Mouse (Mus musculus): ENCODE data around the gene Kmo. TPM values are rescaled to one million over a fixed set of nuclear protein-coding genes. Genes with fewer than 3 reads are reported as not detected.

Gene Kmo
- total RNA-seq (2021), result under 1 TPM; 0.44 to 0.51 TPM

DNA sequence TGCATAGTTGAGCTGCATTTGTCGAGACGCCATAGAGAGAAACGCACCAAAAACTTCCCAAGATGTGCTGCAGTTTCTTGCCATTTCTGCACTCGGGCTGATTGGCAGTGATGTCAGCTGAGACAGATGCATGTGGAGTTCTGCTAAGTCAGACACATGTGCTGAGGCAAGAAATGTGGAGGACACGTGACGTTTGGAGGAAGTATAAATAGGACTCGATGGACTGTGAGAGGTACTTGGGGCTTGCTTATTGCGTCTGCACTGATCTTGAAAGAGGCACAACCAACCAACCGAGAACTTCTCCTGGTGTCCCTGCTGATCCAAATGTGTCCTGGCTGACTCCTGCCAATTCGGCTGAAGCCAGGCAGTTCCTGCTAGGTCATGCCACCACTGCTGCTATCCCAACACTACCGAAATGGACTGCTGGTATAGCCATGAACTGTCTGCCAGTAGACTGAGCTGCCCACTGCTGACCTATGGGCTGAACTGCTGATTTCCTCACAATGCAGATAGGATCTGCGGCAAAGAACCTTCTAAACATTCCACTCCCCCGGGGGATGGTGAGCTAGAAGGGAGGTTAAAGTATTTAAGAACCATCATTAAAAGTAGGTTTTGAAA is at the start of gene Kmo:
TSS of gene Kmo (plus strand) at position 568 of the 618 bp plus-strand sequence.
- DNase-seq, result no peak
- intact Hi-C loops (cut with DNase I), result no loop called here

DNA sequence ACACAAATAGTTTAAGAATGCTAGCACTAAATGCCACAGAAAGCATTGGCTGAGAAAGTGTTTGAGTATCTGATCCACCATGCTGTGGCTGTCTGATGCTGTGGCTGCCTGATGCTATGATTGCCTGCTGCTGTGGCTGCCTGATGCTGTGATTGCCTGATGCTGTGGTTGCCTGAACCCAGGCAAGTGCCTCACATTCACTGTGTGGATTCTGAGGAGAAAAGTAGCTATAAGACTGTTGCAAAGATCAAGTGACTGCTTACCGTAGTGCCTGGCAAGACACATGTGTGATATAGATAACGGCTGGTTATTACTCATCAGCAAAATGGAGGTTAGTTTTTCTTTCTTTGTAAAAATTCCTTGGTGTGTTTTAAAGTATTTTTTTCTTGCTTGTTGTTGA is 46.1 kb upstream of the Kmo start:
- intact Hi-C loops (cut with DNase I), result no loop called here
- no peak for DNase-seq

DNA sequence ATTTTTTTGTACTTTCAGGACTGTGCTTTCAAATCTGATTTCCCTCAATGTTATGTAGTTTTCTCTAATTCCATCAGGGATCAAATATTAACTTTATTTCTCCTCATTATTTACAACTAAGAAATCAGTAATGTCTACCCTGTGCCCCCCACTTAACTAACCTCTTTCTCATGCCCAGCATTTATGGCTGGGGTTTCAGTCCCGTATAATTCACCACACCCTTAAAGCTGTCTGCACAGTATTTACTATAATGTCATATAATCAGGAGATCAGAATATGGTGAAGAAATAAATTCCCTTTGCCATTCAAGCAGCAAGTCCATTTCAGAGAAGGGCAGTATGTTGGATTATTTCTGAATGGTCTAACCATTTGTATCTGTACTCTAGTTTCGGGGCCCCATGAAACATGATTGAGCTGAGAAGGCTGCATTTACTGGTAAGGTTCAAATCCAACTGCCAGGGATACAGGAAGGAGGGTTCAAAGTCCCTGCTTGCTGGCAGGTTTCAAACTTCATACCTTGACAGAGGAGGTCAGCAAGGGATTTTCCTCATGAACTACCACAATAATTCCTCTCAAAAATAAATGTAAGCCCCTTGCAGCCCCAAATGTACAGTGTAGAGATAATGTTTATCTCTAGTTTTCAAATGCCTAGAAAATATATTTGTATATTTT is 41.6 kb upstream of the Kmo start:
- intact Hi-C loops (cut with DNase I), result no loop called here
- no peak for DNase-seq

- intact Hi-C loops (cut with DNase I), result no loop called here
- DNase-seq, result no peak
These were observed 40.5 kb upstream of the Kmo start for GRCm38 (mm10) chr1:175579598-175580235.

DNA sequence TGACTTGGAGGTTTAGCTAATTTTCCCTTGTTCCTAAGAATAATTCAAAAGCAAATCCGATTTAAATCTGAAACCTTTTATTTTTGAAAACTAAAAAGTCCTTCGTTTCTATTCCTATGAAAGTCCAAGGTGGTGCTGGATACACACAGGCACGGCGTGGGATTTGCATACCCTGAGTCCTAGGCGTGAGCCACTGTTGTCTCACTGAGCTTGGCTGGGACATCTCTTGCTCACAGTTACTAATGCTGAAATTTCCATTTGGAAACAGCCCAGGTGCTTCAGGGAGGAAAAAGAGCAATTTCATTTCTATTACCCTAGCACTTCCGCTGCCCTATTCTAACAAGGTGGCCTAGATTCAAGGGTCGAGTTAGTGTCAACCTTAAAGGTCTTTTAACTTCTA is 39.8 kb upstream of the Kmo start:
- intact Hi-C loops (cut with DNase I), result no loop called here
- DNase-seq, result no peak

DNA sequence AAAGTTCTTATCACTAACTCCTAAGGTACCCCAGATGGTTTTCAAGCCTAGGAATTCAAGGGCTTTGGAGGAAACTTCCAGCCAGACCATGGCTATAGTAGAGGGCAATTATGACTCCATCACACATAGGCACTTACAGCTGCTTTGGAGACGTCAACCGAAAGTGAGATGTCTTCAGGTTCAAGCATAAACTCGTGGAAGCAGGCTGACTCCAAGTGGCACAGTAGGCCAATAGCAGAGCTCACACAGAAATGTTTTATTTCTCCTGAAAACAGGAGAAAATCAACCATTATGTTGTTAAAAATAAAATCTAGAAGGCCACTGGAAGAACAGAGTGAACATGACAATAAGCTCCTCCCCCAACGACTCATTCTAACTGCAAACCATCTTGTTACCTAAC is 37.4 kb upstream of the Kmo start:
- no peak for DNase-seq
- intact Hi-C loops (cut with DNase I), result no loop called here

GRCm38 (mm10) chr1:175585267-175585666 is 34.9 kb upstream of the Kmo start:
- DNase-seq, result no peak
- intact Hi-C loops (cut with DNase I), result no loop called here

DNA sequence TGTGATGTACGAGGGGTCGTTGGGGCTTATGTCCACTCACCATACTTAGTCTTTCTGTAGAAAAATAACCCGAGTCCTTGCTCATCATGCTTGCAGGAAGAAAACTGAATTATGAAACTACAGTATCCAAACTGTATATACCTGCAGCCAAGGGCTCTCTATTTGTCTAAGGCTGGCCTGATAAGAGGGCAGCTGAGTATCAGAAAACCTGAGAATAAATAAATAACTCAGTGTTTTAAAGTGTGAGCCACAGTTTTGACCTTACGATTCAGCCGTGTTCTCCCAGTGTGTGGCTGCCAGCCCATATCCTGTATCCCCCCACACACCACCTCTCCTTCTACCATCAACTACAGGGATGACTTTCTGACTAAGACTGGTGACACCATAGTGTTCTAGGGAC is 33.5 kb upstream of the Kmo start:
- no peak for DNase-seq
- intact Hi-C loops (cut with DNase I), result no loop called here

GRCm38 (mm10) chr1:175592832-175593231 is 27.3 kb upstream of the Kmo start:
- intact Hi-C loops (cut with DNase I), result no loop called here
- DNase-seq, result no peak

DNA sequence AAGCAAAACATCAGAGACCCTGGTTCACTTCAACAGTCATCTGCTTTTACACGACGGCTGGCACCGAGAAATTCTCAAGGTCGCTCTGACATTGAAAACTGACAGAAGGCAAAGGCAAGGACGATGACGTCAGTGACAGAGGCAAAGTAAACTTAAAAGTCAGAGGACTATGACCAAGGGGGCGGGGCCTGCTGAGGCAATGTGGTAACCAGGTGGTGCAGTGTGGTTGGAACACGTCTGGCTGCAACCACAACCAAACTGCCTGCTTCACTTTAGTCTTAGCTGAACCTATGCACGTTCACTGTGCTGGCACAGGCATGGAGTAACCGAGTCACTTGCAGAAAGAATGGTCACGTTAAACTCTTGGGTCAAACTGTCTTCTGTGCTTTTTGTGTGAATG is 17.9 kb upstream of the Kmo start:
- DNase-seq, result no peak
- intact Hi-C loops (cut with DNase I), result loop anchor here (5.0 kb wide), 2 partner anchors 485 to 560 kb away; no protein-coding TSS in a partner anchor

GRCm38 (mm10) chr1:175603390-175603789 is 16.8 kb upstream of the Kmo start:
- intact Hi-C loops (cut with DNase I), result loop anchor here (5.0 kb wide), 2 partner anchors 486 to 561 kb away; no protein-coding TSS in a partner anchor
- DNase-seq, result no peak

DNA sequence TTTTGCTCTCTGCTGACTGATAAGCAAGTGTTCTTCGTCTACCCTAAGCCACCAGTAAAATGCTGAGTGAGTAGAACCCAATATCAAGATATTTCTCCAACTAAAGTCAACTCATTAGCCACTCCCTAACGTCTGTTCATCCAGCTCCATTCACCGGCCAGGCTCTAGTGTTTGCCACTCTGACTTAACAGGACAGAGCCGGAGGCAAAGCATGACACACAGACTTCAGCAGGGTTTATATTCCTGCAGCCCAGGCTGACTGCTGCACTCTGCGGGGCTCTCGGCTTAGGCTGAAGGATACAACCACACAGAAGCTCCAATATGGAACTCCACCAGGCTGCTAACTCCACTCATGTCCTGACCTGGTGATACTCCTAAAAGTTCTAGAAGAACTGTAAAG is 12.9 kb upstream of the Kmo start:
- no peak for DNase-seq
- intact Hi-C loops (cut with DNase I), result no loop called here

DNA sequence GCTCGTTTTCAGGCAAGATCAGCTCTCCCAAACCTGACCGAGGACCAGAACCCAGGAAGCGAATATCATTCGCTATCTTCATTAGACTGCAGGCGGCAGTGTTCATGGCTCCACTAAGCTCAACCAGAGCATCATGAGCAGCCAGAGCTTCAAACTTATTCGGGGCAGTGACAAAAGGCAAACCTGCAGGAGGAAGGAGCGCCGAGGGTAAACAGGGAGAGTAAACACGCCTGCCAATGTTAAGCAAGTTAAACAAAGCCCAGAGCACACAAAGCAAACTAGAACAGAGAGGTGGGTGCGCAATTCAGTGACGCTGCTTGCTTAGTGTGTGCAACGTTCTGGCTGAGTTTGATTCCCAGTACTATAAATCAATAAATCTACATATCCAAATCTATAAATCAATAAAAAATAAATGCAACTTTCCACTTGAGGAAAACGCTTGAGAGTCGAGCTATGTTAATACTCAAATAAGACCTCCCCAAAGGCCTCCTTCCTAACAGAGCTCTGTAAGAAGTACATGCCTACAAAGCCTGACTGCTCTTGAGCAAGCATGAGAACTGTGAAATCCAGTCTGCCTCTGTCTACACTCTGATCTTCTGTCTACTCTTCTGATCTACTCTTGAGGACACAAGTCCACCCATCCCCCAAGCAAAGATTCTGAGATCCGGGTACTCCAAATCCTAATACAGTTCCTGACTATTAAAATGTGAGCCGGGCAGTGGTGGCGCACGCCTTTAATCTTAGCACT is 12.2 kb upstream of the Kmo start:
- DNase-seq, result no peak
- intact Hi-C loops (cut with DNase I), result no loop called here

- no peak for DNase-seq
- intact Hi-C loops (cut with DNase I), result no loop called here
These were observed 11.5 kb upstream of the Kmo start for GRCm38 (mm10) chr1:175608708-175609107.

GRCm38 (mm10) chr1:175614992-175615391 is 5.2 kb upstream of the Kmo start:
- DNase-seq, result no peak
- intact Hi-C loops (cut with DNase I), result no loop called here

DNA sequence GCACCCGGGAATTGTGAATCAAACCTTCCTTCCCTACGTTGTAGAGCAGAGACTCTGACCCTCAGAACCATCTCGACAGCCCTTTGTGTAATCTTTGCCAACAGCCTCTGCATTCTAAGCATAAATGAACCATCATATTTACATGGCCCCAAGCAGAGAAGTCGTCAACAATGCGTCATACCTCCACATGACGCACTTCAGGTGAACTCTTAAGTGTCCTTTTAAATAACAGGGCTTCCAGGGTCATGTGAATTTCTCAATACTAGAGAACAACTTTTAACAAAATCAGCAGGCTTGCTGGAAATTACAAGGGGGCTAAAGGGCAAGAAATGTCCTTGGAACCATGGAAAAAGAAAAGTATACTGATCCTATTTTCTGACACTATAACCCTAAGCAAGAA is 3.5 kb downstream of the Kmo start:
- DNase-seq, result no peak
- intact Hi-C loops (cut with DNase I), result no loop called here

- DNase-seq, result peak; percentile 94 to 97
- intact Hi-C loops (cut with DNase I), result loop anchor here (1.0 to 5.0 kb wide), 2 partner anchors 67 to 257 kb away; partner anchors contain the start of genes Chml, Exo1 and Opn3
These were observed 5.2 kb downstream of the Kmo start, which contains the start of gene Fh1 for GRCm38 (mm10) chr1:175625257-175625879. Gene Fh1, minus strand, starts transcription at chr1:175625635.

DNA sequence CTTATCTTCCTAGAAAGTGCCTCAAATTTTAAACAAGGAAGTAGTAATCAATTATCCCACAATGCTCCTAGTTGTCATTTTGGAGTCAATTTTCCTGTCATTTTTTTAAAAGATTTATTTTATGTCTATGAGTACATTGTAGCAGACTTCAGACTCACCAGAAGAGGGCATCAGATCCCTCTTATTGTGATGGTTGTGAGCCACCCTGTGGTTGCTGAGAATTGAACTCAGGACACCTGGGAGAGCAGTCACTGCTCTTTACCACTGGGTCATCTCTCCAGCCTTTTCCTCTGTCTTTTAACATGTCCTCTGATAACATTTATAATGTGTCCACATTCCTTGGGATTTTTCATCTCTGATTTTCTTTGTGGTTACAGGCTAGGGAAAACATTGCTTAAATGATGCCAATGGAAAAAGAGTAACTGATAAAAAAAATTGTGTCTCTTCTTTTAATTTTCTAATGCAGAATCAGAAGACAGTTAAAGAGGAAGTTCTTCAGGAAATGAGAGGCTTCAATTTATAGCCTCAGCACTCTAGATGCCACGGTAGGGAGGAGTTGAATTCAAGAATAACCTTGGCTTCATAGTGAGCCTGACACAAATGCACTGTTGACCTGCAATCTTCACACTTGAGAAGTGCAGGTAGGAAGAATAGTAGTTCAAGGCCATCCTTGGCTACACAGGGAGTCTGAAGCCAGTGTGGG is 6.0 kb downstream of the Kmo start:
- DNase-seq, result no peak
- intact Hi-C loops (cut with DNase I), result loop anchor here (1.0 to 5.0 kb wide), 3 partner anchors 66 to 299 kb away; partner anchors contain the start of genes Chml, Exo1 and Opn3

- DNase-seq, result no peak
- intact Hi-C loops (cut with DNase I), result loop anchor here (5.0 kb wide), 1 partner anchor 253 kb away; the partner anchor contains the start of gene Exo1
These were observed 9.1 kb downstream of the Kmo start for GRCm38 (mm10) chr1:175629248-175629647.

DNA sequence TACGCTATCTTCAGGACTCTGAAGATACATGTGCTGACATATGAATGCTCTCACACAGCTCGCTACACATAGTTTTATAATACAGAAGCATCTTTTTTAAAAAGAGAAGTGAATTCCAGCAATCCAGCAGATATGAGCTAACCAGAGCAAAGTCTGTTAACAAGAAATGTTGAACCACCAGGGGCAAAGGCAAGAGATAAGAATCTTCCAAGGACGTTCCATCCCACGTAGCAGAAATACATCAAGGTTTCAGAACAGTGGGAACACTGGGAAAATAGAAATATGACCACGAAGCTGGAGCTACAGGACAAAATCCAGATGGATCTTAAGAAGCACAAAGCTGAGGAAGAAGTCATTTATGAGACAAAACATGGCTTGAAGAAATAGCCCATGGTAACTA is 10.2 kb downstream of the Kmo start:
- no peak for DNase-seq
- intact Hi-C loops (cut with DNase I), result loop anchor here (2.0 kb wide), 1 partner anchor 54 kb away; no protein-coding TSS in a partner anchor
